In genomic region chr19:11554726-11555125, GRCm38 (mm10) we compare ENCODE assay signal across 40 mouse cellular contexts. TPM values are rescaled to one million over a fixed set of nuclear protein-coding genes. Genes with fewer than 3 reads are reported as not detected.
"Had no signal": no experiment of that assay in that cellular context is flagged by ENCODE, and none has a peak within 500 bp of the region (broad histone marks: within the 10 kb centered on the region; RNA-seq: fewer than 3 reads in every experiment).

No protein-coding gene starts in this region.

- H3K9ac ChIP-seq: limb, embryonic 12.5 days; limb, embryonic 13.5 days; limb, embryonic 15.5 days; liver, embryonic 13.5 days; liver, embryonic 14.5 days; liver, embryonic 15.5 days; lung, embryonic 14.5 days; lung, embryonic 15.5 days; midbrain, embryonic 12.5 days; midbrain, embryonic 13.5 days; midbrain, embryonic 15.5 days; neural tube, embryonic 12.5 days had no signal

- ATAC-seq: lung, postnatal 0 days; midbrain, embryonic 13.5 days; midbrain, embryonic 15.5 days; midbrain, embryonic 16.5 days had no signal

- DNase-seq: left cerebral cortex, postnatal 4 days; liver; liver, embryonic 13.5 days; lung, adult 18-20 months; lung, adult 2 months; lung, embryonic 14.5 days; lung, postnatal 10 days; lung, postnatal 14 days; lung, postnatal 36 days; lung, postnatal 4 days; midbrain, embryonic 14.5 days had no signal

- H3K36me3 ChIP-seq: limb, embryonic 10.5 days; limb, embryonic 12.5 days; limb, embryonic 13.5 days; limb, embryonic 15.5 days; liver, embryonic 13.5 days; liver, embryonic 15.5 days; lung, embryonic 15.5 days; midbrain, embryonic 10.5 days; midbrain, embryonic 12.5 days; midbrain, embryonic 13.5 days; midbrain, embryonic 15.5 days; neural tube, embryonic 12.5 days had no signal

- H3K4me1 ChIP-seq: limb, embryonic 10.5 days; limb, embryonic 12.5 days; limb, embryonic 13.5 days; limb, embryonic 15.5 days; liver, embryonic 13.5 days; liver, embryonic 15.5 days; lung, embryonic 15.5 days; megakaryocyte, embryonic 14.5 days; midbrain, embryonic 10.5 days; midbrain, embryonic 12.5 days; midbrain, embryonic 13.5 days; midbrain, embryonic 15.5 days; neural tube, embryonic 12.5 days had no signal

- H3K4me3 ChIP-seq: left cerebral cortex, adult 2 months; limb, embryonic 10.5 days; limb, embryonic 12.5 days; limb, embryonic 13.5 days; limb, embryonic 15.5 days; liver, embryonic 13.5 days; liver, embryonic 15.5 days; lung, embryonic 15.5 days; megakaryocyte, embryonic 14.5 days; midbrain, embryonic 10.5 days; midbrain, embryonic 12.5 days; midbrain, embryonic 13.5 days; midbrain, embryonic 15.5 days; myocyte; neural tube, embryonic 12.5 days had no signal

- H3K27me3 ChIP-seq: limb, embryonic 12.5 days; limb, embryonic 13.5 days; limb, embryonic 15.5 days; liver, embryonic 13.5 days; liver, embryonic 15.5 days; lung, embryonic 15.5 days; megakaryocyte, embryonic 14.5 days; midbrain, embryonic 12.5 days; midbrain, embryonic 13.5 days; midbrain, embryonic 15.5 days; neural tube, embryonic 12.5 days had no signal

- H3K27ac ChIP-seq: left cerebral cortex, adult 2 months; limb, embryonic 10.5 days; limb, embryonic 12.5 days; limb, embryonic 13.5 days; limb, embryonic 15.5 days; liver, embryonic 13.5 days; liver, embryonic 14.5 days; liver, embryonic 15.5 days; lung, embryonic 15.5 days; macrophage; midbrain, embryonic 10.5 days; midbrain, embryonic 12.5 days; midbrain, embryonic 13.5 days; midbrain, embryonic 15.5 days; neural tube, embryonic 12.5 days had no signal

- H3K9me3 ChIP-seq: limb, embryonic 10.5 days; limb, embryonic 12.5 days; limb, embryonic 13.5 days; limb, embryonic 15.5 days; liver, embryonic 13.5 days; liver, embryonic 15.5 days; lung, embryonic 15.5 days; megakaryocyte, embryonic 14.5 days; midbrain, embryonic 10.5 days; midbrain, embryonic 12.5 days; midbrain, embryonic 13.5 days; midbrain, embryonic 15.5 days; neural tube, embryonic 12.5 days had no signal

- H3K4me2 ChIP-seq: limb, embryonic 12.5 days; limb, embryonic 13.5 days; limb, embryonic 15.5 days; liver, embryonic 13.5 days; liver, embryonic 15.5 days; lung, embryonic 14.5 days; lung, embryonic 15.5 days; midbrain, embryonic 11.5 days; midbrain, embryonic 12.5 days; midbrain, embryonic 13.5 days; midbrain, embryonic 15.5 days; neural tube, embryonic 12.5 days had no signal

RNA-seq across cellular contexts. Expression of gene Ms4a4d, which starts 18.1 kb away (rescaled TPM):
- total RNA-seq: left cerebral cortex, adult 18-20 months; left cerebral cortex, adult 2 months; left cerebral cortex, adult 8-10 months; left cerebral cortex, postnatal 10 days; left cerebral cortex, postnatal 14 days; left cerebral cortex, postnatal 25 days; left cerebral cortex, postnatal 36 days; left cerebral cortex, postnatal 4 days; megakaryocyte progenitor cell, adult 5-6 weeks; megakaryocyte-erythroid progenitor cell, adult 5-6 weeks; midbrain, postnatal 0 days; monocyte, adult 5-6 weeks had no signal
- polyA plus RNA-seq: macrophage; midbrain, embryonic 12.5 days; midbrain, embryonic 13.5 days; midbrain, embryonic 14.5 days; midbrain, embryonic 15.5 days; midbrain, embryonic 16.5 days; midbrain, postnatal 0 days; neural tube, embryonic 12.5 days had no signal

RNA-seq across cellular contexts. Expression of gene Ms4a6b, which starts 38.4 kb away (rescaled TPM):
- polyA plus RNA-seq: myocyte had no signal

RNA-seq across cellular contexts. Expression of gene Ms4a6d, which starts 49.9 kb away (rescaled TPM):
- total RNA-seq: megakaryocyte-erythroid progenitor cell, adult 5-6 weeks had no signal
